Mouse (Mus musculus) thymus, postnatal 0 days (tissue): ENCODE data around the gene Arid4b. TPM values are rescaled to one million over a fixed set of nuclear protein-coding genes. Genes with fewer than 3 reads are reported as not detected.

ENCODE experiments used
- polyA plus RNA-seq: library from polyadenylated mRNA; unstranded; fragments of >200 nt; fragmentation: Nextera tagmentation; extraction: Ambion mirVana; gene quantifications from 2 replicates; pipeline ENCODE4 v1.2.1, GENCODE M21; 2015

Gene Arid4b
- polyA plus RNA-seq, 1 experiment from 2014 or later, result 75.2 TPM

Other genes starting within 250 kb of the Arid4b start
- 29.0 and 29.5 TPM in 2 replicates for gene B3galnt2, start 108.8 kb upstream of the Arid4b start, polyA plus RNA-seq
- 54.5 and 58.9 TPM in 2 replicates for gene Tbce, start 23.6 kb upstream of the Arid4b start, polyA plus RNA-seq
- gene Ggps1, start 256 bp downstream of the Arid4b start, polyA plus RNA-seq, result 55.0 and 60.3 TPM in 2 replicates